Mouse (Mus musculus): ENCODE measurements at regions not wholly inside any gene's neighbourhood (a gene's known extent, or its start where the extent isn't known, plus 50 kb on each side); places are given as distances from the start of the nearest gene placed in this dataset.
"Not testable (repeated sequence)": the region's sequence is repeated elsewhere in the genome, so short reads cannot be mapped to it uniquely, and the experiment has no call there.

DNA sequence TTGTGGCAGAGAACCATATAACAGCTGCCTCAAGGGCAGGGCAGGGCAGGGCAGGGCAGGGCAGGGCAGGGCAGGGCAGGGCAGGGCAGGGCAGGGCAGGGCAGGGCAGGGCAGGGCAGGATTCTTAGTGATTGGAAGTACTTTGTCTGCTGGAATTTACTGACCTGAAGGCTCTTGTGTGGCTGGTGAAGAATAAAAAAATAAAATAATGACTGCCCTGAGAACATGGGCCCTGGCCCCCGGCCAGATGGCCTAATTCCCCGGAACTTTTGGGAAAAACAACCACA lies 169.3 kb downstream of the Qk start:
- ATAC-seq (replicated peaks; ENCODE audit: low read depth, poor library complexity, severe bottlenecking), result not testable (repeated sequence)

DNA sequence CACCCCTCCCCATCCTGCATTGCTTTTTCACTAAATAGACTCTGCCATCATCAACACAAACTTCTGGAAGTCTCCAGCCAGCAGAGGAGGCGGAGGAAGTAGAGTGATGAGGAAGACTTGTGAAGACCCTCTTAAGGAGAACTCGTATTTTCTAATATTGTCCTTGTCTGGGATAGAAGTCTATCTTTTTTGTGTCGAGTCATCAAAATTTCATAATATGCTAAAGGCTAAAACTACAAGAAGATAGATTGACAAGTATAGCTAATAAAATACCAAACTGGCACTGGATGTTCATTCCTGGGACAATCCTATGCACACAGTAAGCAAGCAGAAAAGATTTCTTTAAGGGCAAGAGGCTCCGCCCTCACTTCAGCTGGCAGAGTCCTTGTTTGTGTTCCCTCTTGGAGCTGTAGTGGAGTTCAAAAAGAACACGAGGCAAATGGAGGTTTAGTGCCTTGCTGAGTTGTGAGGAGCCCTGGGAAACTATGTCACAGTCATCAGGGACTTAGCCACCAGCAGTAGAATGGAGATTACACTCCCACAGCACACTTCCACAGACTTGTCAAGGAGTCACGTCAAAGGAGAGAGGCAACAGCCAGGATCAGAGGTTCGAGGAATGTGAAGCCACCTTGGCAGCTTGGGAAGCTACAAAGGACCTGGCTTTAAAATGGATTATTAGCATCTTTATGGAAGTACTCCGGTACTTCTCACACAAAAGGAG lies 169.8 kb downstream of the Qk start:
- ATAC-seq (replicated peaks; ENCODE audit: low read depth, poor library complexity, severe bottlenecking), result no peak

DNA sequence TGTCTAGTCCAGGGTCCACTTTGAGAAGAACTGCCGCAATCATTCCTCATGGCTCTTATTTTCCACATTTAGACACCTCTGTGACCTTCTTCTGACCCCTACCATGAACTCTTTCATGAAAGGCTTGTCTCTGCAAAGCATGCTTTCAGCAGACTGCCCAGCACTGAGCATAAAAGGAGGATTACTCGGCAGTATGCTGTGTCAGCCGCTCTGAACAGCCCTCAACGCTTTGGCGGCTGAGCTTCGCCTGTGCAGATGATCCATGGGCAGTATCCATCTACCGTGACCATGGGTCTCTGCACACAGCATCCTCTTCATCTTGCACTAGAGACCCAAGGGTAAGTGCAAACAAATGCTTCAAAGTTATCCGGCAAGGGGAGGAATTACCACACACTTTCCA lies 172.5 kb downstream of the Qk start:
- no peak for ATAC-seq (replicated peaks; ENCODE audit: low read depth, poor library complexity, severe bottlenecking)

DNA sequence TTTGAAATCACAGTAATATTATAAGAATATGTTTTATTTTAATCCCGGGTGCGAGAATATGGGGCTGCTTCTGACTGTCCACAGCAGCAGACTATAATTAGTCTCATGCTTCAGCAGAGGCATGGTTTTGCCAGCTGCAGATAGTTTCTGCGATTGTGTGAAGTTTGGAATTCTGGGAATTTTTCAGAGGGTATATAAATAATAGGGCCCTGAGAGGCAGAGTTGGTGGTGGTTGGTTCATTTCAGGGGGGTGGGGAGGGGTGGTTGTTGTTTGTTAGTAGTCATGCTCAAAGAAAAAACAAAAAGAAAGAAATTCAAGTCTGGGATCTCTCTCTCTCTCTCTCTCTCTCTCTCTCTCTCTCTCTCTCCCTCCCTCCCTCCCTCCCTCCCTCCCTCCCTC lies 173.1 kb downstream of the Qk start:
- ATAC-seq (replicated peaks; ENCODE audit: low read depth, poor library complexity, severe bottlenecking), result no peak

DNA sequence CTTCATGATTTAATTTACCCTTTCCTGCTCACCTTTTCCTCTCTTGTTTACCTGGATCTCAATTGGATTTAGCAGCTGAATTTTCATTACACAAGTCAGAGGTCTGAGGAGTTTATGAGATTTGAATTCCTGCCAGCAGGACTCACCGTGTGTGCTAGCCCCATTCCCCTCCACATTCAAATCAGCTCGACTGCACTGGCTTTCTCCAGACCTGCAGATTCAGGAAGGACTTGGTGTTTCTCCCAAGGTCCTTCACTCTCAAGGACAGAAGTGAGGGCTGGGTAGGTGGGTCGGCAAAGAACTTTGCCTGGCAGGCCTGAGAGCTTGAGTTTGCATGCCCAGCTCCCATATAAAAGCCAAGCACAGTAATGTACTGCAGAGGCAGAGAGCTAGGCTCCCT lies 180.8 kb downstream of the Qk start:
- no peak for ATAC-seq (replicated peaks; ENCODE audit: low read depth, poor library complexity, severe bottlenecking)

DNA sequence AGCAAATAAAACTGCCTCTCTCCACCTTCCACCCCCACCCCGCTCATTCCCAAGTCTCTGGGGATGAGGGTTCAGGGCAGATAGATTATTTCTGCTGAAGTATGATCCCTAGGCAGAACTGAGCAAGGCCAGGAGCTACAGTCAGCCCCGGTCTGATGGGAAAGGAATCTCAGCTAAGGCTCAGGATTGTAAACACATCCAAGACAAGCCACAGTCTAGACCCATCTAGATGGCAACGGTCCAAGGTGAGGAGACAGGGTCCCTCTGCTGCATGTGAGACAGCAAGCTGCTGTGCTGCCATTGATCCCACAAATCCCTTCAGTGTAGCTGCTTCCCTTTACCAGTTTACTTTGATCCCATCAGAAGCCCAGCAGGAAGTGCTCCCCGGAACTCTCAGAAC lies 181.3 kb downstream of the Qk start:
- no peak for ATAC-seq (replicated peaks; ENCODE audit: low read depth, poor library complexity, severe bottlenecking)

DNA sequence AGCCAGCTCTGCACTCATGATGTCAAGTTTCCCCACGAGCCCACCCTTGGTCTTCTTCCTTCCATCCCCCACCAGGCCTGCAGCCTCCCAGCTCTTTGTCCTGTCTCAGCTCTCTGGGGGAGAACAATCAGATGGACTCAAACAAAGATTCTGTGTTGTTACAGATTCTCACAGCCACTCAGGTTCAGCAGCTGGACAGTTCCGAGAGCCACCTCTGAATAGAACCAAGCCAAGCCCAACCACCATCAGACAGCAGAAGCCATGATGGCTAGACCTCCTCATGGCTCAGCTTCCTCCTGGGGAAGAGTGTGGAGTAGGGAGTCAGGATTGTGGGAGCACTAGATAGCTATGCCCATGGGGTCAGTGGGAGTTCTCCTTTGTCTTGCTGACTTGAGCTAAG lies 184.5 kb downstream of the Qk start:
- ATAC-seq (replicated peaks; ENCODE audit: low read depth, poor library complexity, severe bottlenecking), result no peak

DNA sequence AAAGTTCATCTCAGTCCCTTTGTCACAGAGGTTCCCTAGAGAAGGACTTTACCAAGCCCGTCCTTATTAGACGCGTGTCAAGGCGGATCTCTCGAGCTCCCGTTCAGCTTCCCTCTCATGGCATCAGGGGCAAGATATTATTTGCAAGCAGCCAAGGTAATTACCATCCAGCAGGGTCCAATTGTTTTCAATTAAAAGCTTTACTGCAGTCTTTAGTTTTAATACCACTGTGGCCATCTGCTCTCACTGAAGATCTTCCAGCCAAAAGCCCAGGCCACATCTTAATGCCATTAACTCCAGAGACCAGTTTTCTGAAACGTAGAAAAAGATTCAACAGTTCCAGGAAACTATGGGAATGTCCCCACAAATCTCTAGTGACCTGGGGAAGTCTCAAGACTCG lies 191.1 kb downstream of the Qk start:
- ATAC-seq (replicated peaks; ENCODE audit: low read depth, poor library complexity, severe bottlenecking), result no peak

DNA sequence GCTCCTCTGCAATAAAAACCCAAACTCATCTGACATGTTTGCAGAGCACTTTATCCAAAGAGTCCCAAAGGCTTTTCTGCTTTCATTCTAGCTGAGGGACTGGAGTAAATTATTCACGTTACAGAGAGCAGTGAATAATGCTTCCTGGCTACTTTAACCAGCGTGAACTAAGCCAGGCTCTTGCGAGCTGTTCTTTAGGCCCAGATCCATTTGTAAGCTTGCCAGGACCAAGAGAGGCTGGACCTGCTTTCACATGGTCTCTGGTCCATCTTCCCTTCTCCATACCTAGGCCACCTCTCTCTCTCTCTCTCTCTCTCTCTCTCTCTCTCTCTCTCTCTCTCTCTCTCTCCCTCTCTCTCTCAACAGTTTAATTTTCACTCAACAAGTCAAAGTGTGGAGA lies 197.2 kb downstream of the Qk start:
- no peak for ATAC-seq (replicated peaks; ENCODE audit: low read depth, poor library complexity, severe bottlenecking)

DNA sequence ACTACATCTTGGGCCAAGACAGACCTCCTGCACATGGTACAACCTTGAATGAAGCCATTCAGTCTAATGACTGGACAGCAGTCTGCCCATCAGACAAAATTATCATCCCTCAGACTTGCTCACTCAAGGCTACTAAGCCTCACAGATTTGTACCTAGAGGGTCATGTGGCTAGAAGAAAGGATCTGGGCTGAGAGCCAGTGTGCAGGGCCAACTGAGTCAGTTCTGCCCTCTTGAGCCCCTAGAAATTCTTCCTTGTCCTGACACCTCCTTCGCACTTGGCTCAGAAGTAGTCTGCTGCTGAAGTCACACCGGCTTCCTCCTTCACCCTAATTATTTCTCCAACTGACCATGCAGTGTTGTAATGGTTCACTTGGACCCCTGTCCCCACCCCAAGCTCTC lies 207.5 kb downstream of the Qk start:
- ATAC-seq (replicated peaks; ENCODE audit: low read depth, poor library complexity, severe bottlenecking), result no peak

DNA sequence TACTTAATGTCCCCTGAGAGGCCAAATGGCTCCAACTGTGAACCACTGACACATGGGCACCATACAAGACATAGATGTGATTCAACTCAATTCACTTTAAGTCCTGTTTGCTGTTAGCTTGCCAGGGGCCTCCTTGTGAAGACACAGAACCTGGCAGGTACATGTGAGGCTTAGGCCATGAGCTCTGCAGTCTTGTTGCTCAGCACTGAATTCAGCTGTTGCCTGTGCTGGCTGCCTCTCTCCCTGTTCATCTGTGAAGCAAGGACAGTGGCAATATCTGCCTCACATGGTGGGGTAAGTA lies 209.3 kb downstream of the Qk start:
- no peak for ATAC-seq (replicated peaks; ENCODE audit: low read depth, poor library complexity, severe bottlenecking)

DNA sequence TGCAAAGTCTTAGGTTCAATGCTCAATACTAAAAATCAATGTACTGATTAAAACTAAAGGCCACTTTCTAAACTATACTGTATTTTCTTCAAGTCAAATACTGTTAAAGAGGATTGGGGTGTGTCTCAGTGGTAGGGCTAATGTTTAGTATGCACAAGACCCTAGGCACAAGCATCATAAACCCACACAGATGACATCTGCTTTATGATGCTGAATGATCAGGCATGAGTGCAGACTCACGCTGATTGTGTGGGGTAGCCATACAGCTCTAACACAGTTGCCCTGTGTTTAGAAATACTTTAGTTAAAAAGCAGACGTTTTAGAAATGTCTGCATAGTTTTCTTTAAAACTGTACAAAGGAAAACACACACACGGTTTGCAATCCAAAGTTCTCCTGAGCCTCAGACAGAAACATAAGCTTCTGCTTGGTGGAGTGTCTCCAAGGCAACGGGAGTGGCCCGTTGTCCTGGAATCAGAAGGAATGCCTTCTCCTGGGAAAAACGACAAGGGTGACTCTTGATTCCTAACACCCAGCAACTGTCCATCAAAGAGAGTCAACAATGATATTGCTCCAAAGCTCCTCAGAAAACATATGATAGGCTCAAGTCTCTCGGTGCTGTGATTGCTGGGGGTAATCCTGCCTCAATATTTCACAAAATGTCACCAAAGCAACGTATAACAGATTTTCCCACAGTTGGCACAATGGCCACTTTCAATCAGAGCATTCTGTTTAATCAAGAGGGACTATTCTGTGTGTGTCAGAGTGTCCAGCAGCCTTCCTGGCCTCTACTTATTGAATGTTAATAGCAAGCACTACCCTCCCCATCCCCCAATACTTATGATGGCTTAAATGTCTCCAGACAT lies 209.9 kb downstream of the Qk start:
- ATAC-seq (replicated peaks; ENCODE audit: low read depth, poor library complexity, severe bottlenecking), result no peak

DNA sequence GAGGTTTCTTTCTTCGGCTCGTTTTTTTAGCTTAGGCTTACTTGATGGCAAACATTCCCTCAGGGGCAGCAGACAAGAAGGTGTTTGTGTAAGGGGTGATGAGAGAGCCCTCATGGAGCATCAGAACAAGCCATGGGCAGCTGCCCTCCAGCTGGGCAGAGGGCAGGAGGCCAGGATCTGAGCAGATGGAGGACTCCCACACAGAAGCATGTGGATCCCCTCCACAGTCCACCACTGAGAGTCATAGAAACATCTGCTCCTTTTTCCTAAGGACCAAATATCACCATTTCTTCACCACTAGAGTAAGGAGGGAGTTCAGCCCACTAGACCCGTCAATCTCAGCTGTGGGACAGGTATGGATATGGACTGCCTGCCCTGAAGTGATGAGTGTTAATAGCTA lies 214.4 kb downstream of the Qk start:
- ATAC-seq (replicated peaks; ENCODE audit: low read depth, poor library complexity, severe bottlenecking), result no peak

DNA sequence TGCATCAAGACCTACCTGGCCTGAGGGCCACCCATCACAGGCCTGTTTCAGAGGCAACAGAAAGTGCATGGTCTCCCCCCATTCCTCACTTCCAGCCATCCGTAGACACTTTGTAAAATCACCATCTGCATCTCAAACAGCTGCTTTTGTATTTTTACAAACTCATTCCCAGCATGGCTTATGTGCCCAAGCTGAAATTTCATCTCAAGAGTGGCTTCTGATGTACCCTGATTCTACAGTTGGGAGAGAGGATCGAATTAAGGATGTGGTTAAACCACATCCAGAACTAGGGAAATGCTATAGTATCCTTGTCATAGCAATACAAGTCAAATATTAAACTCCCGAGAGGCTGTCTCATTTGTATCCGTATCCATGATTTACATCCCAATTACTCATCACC lies 221.5 kb downstream of the Qk start:
- no peak for ATAC-seq (replicated peaks; ENCODE audit: low read depth, poor library complexity, severe bottlenecking)

DNA sequence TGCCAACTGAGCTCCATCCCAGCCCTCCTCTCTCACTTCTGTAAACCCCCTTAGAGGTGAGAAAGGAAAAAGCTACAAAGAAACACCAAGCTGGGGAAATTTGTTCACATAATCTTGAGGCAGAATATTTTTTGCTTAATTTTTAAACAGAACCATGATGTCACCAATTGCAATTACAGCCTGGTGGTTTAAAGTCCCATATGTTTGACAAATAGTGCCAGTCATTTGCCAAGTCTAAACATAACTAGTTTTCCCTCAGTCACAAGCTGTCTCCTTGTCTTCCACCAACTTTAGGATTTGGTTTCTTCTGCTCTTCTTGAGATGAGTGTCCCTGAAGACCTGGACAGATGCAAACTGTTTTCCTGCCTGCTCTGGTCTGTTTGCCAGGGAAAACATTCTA lies 222.0 kb downstream of the Qk start:
- ATAC-seq (replicated peaks; ENCODE audit: low read depth, poor library complexity, severe bottlenecking), result no peak

DNA sequence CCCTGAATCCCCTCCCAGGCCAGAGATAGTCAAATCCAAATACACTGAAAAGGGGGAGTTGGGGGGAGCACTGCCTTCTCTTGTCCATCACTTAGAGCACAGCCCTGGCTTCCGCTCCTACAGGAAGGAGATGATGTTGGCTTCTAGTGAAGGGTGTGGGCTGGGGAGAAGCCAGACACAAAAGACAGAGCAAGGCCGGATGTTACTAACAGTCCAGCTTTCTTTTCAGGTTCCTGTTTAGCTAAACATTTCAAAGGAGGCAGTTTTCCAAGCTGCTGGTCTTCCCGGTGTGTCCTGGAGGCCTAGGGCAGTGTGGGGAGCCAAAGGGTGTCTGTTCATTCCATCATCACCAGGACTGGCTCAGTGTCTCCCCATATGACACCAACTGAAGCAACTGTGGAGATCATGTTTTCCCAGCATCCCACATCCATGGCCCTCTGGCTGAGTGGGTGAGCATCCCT lies 223.8 kb downstream of the Qk start:
- ATAC-seq (replicated peaks; ENCODE audit: low read depth, poor library complexity, severe bottlenecking), result no peak

DNA sequence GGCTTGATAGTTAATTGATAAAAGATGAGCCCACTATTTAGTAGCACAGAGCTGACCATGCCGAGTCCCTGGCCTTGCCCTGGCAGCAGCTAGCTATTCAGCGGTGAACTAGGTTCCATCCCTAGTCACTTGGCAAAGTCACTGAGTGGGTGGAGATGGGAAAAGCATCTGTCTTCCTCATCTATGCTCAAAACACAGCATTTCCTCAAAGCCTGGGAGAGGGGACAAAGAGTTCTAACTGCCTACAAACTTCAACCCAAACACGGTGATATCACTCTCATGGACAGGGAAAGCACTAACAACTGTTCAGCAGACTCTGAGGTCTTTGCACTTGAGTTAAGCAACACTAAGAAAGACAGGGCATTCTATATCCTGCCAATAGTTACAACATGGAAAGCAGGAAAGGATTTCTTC lies 225.5 kb downstream of the Qk start:
- no peak for ATAC-seq (replicated peaks; ENCODE audit: low read depth, poor library complexity, severe bottlenecking)

DNA sequence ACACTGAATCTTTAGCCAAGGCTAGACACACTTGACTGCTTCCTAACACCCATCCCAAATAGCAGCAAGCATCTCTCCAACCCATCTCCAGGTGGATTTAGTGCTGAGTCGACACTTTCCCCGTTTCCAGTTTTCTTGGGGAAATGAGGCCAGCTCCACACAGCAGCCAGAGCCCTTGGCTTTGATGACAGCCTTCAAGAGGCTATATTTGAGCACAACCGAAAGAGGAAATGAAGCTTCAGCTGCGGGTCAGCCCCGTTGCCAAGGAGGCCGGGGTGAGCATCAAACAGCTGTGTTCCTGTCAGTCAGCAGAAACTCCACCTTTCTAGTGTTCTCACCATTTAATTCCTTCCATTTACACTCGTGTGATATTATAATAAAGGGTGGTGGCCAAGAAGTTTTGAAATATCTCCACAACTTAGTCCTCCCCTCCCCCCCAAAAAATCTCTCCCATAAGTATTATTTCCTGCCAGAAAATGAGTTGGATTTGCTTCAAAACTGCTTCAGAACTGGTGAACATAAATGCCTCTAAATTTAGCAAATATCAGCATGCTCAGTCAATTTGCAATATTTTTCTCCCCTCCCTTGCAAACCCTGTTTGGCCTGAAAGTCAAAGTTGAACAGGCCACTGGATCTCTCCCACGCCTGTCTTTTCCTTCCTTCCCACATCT lies 226.1 kb downstream of the Qk start:
- peak; percentile 91 for ATAC-seq (replicated peaks; ENCODE audit: low read depth, poor library complexity, severe bottlenecking)

DNA sequence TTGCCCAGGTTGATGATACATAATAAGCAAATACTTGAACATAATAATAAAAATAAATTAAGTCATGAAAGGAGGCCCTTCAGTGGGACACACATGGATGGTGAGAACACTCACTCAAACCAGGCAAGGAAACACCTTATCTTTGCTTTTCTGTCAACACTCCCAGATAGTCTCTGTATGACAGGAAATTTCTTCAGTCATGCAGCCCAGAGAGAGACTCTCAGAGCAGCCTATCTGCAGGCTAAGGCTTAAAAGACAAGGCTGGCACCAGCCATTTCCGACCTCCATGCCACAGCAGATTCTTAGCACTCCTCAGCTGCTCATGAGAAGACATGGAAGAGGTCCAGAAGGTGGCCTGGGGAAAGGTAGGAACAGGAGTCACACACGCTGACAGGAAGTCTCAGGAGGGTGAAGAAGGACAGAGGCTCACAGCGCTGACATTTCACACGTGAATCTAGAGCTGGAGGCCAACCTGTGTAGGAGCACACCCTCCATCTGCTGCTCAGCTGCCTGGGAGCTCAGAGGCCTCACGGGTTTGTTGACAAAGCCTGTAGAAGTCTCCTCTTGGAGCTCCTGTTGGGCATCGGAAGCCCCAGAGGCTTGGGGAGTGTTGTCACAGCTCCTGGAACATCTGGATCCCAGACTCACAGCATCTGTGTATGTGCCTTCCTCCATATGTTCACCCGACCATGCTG lies 232.3 kb downstream of the Qk start:
- no peak for ATAC-seq (replicated peaks; ENCODE audit: low read depth, poor library complexity, severe bottlenecking)

DNA sequence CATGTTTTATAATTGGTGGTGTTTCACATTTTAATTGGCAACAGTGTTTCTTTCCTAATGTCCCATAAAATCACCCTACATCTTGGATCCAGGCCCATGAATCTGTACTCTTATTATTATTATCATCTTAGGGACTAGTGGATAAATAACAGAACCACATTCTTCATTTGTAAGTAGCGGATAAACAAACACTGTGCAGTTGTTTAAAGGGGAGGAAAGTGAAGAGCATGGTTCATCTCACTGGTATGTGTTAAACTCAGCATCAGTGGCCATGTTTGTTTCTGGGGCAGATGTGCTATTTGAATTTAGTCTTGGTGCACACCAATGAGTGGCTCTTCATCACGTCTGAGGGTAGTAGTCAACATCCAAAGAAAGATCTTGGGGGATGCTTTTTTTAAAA lies 233.1 kb downstream of the Qk start:
- ATAC-seq (replicated peaks; ENCODE audit: low read depth, poor library complexity, severe bottlenecking), result no peak

DNA sequence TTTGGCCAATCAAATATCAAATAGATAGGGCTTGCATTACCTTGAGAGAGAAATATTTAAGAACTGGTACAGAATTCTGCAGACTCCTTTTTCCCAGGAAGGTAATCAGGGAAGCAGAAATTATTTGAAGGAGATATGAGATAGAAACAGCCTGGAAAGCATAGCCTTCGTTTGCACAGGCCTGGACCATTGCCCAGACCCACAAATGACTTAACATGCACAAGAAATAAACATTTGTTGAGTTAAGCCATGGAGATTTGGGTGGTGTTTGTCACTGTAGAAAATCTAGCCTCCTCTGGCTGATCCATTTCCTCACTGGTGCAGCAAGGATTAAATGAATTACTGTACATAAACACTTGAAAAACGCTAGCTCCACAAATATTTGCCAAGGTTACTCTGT lies 233.5 kb downstream of the Qk start:
- no peak for ATAC-seq (replicated peaks; ENCODE audit: low read depth, poor library complexity, severe bottlenecking)
